Mouse (Mus musculus) heart, adult 2 months (tissue): ENCODE data around the gene 2700049A03Rik.

Experiments used
- CTCF ChIP-seq: fragments of 200-600 bp; IDR thresholded peaks from 2 replicates; pipeline ENCODE4 v1.8.1; 2022; ENCODE audit warnings: antibody characterized with exemption, mild to moderate bottlenecking, moderate library complexity
- EP300 ChIP-seq: fragments of 200-500 bp; IDR thresholded peaks from 2 replicates; pipeline ENCODE4 v1.6.1; 2011; ENCODE audit warnings: low read depth, low read length, control low read depth; ENCODE audit not compliant: insufficient read depth
- POLR2A ChIP-seq: fragments of 200-500 bp; IDR thresholded peaks from 2 replicates; pipeline ENCODE4 v1.6.1; 2011; ENCODE audit warnings: mild to moderate bottlenecking, low read depth, low read length, control low read depth; ENCODE audit not compliant: insufficient read depth

DNA sequence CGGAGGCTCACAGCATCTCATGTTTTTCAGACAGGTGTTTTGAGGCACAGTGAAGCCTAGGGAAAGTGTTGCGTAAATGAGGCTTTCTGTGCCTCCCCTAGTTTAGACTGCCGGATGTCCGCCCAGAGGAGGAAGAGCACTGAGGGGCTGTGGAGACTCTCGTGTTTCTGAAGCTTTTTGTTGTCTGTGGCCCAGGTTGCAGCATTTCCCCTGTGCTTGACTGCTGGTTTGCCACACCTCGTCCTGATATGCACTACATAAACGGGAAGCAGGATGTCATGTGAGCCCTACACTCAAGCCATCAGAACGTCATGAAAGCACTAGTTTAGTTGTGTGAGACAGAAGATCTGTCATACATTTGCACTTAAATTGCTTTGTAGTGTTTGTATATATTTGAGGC is 56.1 kb downstream of the 2700049A03Rik start:
- TF ChIP-seq POLR2A (no peak), CTCF (no peak), EP300 (no peak)
